Mouse (Mus musculus): ENCODE data around the gene Cd59a.
A peak's percentile ranks its signal among the peaks of the same experiment; 100 is the strongest.
"Not testable (repeated sequence)": the region's sequence is repeated elsewhere in the genome, so short reads cannot be mapped to it uniquely, and the experiment has no call there.

Gene Cd59a

DNA sequence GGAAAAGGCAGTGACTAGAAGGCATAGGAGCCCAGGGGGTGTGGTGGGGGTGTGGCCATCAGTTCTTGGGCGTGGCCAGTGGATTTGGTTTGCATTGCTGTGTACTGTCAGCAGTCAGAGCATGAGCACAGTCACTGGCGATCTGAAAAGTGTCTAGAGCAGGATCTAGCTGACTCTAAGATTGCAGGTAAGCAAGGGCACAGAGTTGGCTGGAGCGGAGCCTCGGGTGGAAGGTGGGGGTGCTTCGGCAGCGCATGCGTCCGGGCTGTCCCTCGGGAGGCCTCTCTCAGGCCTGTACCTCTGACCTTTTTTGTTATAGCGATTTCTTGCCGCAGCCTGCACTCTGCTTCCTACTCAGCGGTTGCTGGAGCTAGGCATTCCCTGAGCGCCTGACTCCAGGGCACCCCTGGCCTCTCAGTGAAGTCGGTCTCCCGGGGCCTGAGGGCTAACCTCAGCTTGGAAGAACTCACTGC lies at the start of gene Cd59a:
Gene Cd59a (plus strand): TSS at position 61 of the 473 bp plus-strand sequence.
- peak; percentile 94 for DNase-seq (ENCODE audit: low read depth, low spot score)

DNA sequence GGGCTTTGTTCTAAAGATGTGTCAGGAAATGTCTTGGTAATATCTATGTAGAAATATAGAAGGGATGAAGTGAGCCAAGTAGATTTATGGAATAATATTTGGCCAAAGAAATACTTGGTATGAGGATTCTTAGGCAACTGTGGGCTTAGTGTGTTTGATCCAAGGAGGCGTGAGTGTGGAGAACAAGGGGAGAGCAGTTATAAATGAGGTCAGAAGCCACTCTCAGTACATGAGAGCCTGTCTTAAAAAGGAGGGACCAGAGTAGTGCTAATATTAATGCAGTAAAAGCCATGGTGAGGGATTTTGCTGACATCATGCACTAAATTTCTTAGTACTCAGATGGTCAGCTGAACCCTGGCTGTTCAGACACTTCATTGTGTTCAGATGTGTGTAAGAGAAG lies 37.2 kb upstream of the Cd59a start:
- DNase-seq (ENCODE audit: low read depth, low spot score), result no peak

- DNase-seq (ENCODE audit: low read depth, low spot score), result no peak
Measured at GRCm38 (mm10) chr2:104058954-104059353, 36.6 kb upstream of the Cd59a start.

- no peak for DNase-seq (ENCODE audit: low read depth, low spot score)
Measured at GRCm38 (mm10) chr2:104059786-104060185, 35.8 kb upstream of the Cd59a start.

- DNase-seq (ENCODE audit: low read depth, low spot score), result no peak
Measured at GRCm38 (mm10) chr2:104060996-104061395, 34.6 kb upstream of the Cd59a start.

- no peak for DNase-seq (ENCODE audit: low read depth, low spot score)
Measured at GRCm38 (mm10) chr2:104062665-104063064, 32.9 kb upstream of the Cd59a start.

- no peak for DNase-seq (ENCODE audit: low read depth, low spot score)
Measured at GRCm38 (mm10) chr2:104064152-104064551, 31.4 kb upstream of the Cd59a start.

GRCm38 (mm10) chr2:104065526-104065925 lies 30.1 kb upstream of the Cd59a start, which contains the start of gene Gm10912:
TSS of gene Gm10912 (plus strand) at chr2:104065826.
- DNase-seq (ENCODE audit: low read depth, low spot score), result not testable (repeated sequence)

DNA sequence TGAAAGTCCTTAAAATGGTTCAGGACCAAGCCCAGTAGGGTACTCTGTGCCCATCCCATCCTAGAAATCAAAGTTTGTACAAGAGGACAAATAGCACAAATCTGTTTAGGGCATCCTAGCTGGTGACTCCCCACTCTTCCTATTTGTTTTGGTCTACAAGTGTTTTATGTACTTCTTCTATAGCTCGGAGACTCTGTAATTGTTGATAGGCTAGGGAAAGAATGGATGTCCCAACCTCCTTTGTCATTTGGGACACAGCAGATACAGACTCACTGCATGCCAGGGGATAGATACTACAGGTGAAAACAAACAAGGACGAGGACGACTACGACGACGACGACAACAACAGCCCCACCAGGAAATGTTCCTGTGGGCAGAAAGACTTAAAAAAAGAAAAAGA lies 27.2 kb upstream of the Cd59a start, which contains the start of gene Gm10799:
Gene Gm10799 (minus strand): TSS at position 101 of the 400 bp plus-strand sequence.
- DNase-seq (ENCODE audit: low read depth, low spot score), result not testable (repeated sequence)

GRCm38 (mm10) chr2:104069704-104070185 lies 25.9 kb upstream of the Cd59a start, which contains the start of gene Cd59b:
TSS of gene Cd59b (plus strand) at chr2:104069849.
- DNase-seq (ENCODE audit: low read depth, low spot score), result peak; percentile 87

- not testable (repeated sequence) for DNase-seq (ENCODE audit: low read depth, low spot score)
Measured at GRCm38 (mm10) chr2:104078285-104078684, 17.3 kb upstream of the Cd59a start.

GRCm38 (mm10) chr2:104081436-104082050 lies 14.1 kb upstream of the Cd59a start:
- DNase-seq (ENCODE audit: low read depth, low spot score), result not testable (repeated sequence)

DNA sequence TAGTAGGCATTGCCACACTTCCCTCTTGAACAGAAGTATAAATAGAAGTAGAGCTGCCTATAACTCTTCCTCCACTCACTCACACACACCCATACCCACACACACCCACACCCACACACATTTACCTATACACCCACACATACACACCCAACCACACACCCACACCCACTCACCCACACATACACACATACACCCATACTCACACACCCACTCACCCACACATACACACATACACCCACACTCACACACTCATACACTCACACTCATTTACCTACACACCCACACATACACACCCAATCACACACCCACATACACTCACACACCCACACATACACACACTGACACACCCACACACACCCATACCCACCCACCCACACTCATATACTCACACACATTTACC lies 13.1 kb upstream of the Cd59a start:
- DNase-seq (ENCODE audit: low read depth, low spot score), result no peak

DNA sequence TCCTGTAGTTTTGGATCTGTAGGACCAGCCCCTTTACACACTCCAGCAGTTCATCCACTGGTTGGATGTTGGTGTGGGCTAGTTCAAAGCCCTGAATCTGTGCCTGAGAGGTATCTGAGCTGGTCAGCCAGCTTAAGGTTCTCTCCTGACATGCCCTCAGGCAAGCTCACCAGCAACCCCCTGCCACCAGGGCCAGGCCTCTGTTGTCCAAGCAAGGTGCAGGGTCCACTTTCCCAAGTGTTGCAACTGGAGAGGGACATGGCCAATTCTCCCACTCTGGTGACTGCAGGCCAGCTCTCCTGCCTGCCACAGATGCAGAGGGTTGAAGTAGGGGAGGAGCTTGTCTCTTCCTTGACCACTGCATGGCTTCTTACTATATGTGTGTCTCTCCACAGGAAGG lies 11.6 kb upstream of the Cd59a start:
- not testable (repeated sequence) for DNase-seq (ENCODE audit: low read depth, low spot score)

DNA sequence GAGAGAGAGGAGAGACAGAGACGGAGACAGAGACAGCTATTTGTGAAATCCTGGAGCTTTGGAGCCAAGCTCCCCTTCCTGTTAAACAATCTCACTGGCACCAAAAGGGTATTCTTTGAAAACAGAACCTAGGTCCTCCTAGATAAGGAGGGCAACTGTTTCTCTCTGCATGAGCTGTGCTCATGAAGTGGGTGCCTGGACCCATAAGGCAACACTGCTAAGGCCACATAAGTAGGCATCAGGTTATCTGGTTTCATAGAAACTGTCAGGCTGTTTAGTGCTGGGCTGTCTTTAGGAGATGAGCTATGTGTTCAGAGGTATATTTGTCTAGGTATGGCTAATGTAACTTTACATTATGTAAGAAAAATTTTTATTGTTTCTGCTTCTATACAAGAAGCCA lies 8.0 kb upstream of the Cd59a start:
- DNase-seq (ENCODE audit: low read depth, low spot score), result not testable (repeated sequence)

DNA sequence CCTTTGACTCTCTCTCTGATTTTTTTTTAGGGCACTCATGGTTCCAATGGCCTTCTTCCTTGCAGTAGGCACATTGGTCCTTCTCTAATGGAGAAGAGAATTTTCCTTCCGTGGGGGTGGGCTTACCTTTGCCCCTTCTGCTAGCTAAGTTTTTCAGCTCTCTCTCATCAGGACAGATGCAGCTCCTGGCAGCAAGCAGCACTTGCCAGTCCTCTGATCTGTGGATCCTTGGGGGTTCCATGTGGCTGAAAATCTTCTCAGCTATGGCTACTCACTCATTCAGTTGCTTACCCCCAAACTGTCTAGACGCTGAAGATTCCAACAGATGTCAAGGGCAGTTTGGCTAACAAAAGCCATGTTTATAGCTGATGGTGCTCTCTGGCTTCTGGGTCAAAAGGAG lies 2.3 kb upstream of the Cd59a start:
- DNase-seq (ENCODE audit: low read depth, low spot score), result no peak

- DNase-seq (ENCODE audit: low read depth, low spot score), result peak; percentile 18
Measured at GRCm38 (mm10) chr2:104096256-104096655, 655 bp downstream of the Cd59a start.

- DNase-seq (ENCODE audit: low read depth, low spot score), result peak; percentile 26
Measured at GRCm38 (mm10) chr2:104096796-104097195, 1.2 kb downstream of the Cd59a start.

GRCm38 (mm10) chr2:104097396-104097795 lies 1.8 kb downstream of the Cd59a start:
- DNase-seq (ENCODE audit: low read depth, low spot score), result not testable (repeated sequence)

DNA sequence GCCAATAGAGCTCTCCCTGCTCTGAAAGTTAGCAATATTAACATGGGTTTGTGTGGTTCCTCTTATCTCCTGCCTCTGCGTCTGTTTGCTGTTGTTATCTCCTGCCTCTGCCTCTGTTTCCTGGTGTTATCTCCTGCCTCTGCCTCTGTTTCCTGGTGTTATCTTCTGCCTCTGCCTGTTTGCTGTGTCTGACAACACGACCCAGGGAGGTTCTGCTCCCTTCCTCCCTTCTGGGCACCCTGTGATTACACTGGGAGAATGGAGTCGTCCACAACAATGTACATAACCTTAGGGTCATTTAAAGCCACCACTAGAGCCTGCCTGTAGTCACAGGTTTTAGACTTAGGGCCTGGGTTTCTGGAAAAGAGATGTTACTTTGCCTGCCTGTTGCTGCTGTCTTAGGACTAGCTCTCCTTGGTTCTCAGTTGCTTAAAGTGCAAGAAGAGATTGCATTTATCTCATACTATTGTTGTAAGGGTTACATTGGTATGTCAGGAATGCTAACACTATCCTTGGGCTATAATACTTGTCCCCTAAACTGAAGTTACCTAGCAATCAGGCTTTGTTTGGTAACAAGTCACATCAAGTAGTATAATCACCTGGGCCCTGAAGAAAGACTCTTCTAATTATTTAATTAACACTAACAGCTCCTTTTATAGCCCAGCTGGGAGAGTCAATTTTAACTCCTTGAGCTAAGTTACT lies 3.1 kb downstream of the Cd59a start:
- DNase-seq (ENCODE audit: low read depth, low spot score), result peak; percentile 82

DNA sequence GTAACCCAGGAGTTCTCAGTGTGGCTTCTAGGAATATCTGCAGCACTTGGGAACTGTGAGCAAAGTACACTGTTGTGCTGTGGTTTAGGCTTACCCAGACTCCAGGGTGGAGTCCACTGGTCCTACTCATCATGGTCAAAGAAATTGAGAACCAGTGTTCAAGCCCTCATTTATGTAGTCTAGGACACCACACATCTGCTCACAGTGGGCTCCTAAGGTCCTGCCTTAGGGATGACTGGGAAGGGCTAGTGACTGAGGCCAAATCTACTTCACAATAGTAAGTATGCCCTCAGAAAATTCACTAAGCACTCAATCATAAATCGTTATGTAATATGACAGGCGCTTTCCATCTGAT lies 3.6 kb downstream of the Cd59a start:
- no peak for DNase-seq (ENCODE audit: low read depth, low spot score)

DNA sequence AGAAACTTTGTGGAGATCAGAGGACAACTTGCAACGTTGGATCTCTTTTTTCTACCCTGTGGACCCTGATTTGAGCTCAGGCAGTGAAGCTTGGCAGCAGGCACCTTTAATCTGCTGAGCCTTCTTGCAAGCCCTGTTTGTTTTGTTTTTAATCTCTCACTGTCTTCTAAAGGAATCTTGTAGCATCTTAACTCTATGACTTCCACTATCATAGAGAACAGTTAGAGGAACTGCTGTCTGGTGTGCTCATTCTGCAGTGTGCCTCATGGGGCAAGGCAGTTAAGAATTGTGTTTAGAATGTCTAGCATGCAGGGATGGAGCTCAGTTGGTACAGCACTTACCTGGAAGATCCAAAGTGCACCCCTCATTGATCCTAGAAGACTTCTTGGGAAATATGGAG lies 4.3 kb downstream of the Cd59a start:
- no peak for DNase-seq (ENCODE audit: low read depth, low spot score)

- no peak for DNase-seq (ENCODE audit: low read depth, low spot score)
Measured at GRCm38 (mm10) chr2:104104800-104105199, 9.2 kb downstream of the Cd59a start.

Measured in ZHBTc4 (cell line).